Mouse (Mus musculus) urinary bladder, postnatal 4 days (tissue): Measurements from ENCODE around the gene Gtf2ird1.
A peak's percentile ranks its signal among the peaks of the same experiment; 100 is the strongest.
"Not testable (repeated sequence)": the region's sequence is repeated elsewhere in the genome, so short reads cannot be mapped to it uniquely, and the experiment has no call there.

Experiments
- DNase-seq, 2 experiments: peaks; one replicate each; pipeline ENCODE4 v3.0.0; 2021 to 2022; ENCODE audit warnings: low spot score in 2 of 2

Gene Gtf2ird1

GRCm38 (mm10) chr5:134410307-134410836 lies 46.1 kb downstream of the Gtf2ird1 start:
- no peak for DNase-seq

DNA sequence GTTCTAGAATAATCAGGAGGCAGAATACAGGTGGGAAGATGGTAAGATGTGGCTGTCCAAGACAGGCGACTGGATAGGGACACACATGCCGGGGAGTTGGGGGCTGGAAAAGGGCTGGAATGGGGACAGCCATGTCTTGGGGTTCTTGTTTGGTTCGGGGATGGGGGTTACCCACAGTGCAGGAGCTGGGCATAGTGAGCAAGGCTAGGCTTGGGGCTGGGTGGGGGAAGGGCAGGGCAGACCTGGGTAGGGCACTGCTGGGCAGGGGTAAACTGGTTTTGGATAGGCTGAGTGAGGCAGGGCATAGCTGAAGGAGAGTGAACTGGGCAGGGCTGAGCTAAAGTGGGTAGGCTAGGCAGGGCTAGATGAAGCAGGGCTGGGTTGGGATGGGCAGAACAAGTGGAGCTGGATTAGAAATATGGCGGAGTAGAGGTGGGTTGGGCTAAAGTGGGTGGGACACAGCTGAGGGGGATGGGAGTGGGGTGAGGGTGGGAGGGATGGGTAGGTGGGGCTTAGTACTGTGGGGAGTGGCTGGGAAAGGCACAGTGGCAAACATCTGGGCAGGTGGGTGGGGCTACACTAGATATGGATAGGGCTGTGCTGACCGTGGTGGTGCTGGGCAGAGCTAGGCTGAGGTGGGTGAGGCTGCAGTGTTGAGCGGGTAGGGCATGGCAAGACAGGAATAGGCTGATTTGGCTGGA lies 46.8 kb downstream of the Gtf2ird1 start:
- no peak for DNase-seq

DNA sequence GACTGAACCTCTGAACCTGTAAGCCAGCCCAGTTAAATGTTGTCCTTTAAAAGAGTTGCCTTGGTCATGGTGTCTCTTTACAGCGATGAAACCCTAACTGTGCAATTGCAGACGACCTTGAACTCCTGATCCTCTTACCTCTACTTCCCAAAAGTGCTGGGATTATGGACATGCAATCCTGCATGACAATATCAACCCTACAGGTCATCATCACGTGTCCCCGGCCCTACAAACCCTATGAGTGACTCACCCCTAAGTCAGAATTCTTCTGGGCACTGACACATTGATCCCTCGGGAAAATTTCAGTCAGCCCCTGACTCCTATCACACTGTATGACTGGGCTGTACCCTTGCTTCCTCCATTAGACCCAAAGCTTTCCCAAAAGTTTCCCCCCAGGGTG lies 48.4 kb downstream of the Gtf2ird1 start:
- no peak for DNase-seq

GRCm38 (mm10) chr5:134401841-134402240 lies 54.7 kb downstream of the Gtf2ird1 start:
- DNase-seq: no peak

- DNase-seq: no peak
Observed at GRCm38 (mm10) chr5:134397434-134398163, 58.9 kb downstream of the Gtf2ird1 start.

GRCm38 (mm10) chr5:134396519-134396918 lies 60.0 kb downstream of the Gtf2ird1 start:
- no peak for DNase-seq

DNA sequence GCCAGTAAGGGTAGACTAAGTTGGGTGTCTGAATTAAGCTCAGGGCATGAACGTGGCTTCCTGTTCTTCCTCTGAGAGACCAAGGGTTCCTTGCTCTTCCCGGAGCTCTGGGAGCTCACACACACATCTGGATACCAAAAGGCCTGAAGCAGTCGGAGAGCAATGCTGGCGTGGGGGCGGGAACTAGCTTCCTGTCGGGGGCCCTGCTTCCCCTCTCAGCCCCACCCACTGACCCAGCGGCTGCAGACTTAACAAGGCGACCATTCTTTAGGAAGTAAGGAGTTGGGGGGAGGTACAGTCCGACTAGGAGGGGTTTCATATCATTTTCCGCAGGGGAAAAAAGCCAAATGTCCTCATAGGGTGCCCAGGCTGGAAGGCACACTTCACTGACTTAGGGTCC lies 61.9 kb downstream of the Gtf2ird1 start:
- DNase-seq: peak in 1 of 2 experiments; percentile 37

DNA sequence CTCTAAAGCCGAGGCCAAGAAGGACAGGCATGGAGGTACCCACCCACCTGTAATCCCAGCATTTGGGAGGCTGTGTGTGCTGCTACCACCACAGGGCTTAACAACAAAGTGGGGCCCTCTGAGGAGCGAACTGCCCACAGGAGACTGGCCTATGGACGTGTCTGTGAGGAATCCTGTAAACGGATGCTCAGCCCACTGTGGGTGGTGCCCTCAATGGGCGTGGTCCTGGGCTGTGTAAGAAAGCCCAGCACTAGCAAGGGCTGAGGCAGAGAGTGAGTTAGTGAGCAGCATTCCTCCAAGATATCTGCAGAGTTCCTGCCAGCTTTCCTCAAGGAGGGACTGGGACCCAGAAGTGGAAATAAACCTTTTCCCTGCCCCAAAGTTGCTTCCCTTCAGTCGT lies 62.9 kb downstream of the Gtf2ird1 start:
- no peak for DNase-seq

DNA sequence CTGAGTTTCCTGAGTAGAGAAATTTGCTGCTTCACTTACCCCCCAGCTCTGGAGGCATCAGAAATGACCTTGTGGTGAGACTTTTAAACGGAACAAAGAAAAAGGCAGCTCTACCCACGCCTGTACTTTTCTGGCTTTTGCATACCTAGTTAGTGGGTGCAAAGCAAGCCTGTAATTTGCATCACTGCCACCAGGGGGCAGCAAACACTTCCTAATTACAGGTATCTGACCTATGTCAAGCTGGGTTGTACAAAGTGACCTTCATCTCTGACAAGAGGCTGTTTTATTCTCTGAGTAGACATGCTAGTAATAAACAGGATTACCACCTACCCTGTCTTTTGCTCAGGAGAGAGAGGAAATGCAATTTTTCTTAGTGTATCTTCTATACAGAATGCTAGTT lies 71.4 kb downstream of the Gtf2ird1 start:
- DNase-seq: peak; percentile 37 to 72

GRCm38 (mm10) chr5:134375256-134375655 lies 81.3 kb downstream of the Gtf2ird1 start:
- no peak for DNase-seq

GRCm38 (mm10) chr5:134374546-134374945 lies 82.0 kb downstream of the Gtf2ird1 start:
- DNase-seq: no peak

DNA sequence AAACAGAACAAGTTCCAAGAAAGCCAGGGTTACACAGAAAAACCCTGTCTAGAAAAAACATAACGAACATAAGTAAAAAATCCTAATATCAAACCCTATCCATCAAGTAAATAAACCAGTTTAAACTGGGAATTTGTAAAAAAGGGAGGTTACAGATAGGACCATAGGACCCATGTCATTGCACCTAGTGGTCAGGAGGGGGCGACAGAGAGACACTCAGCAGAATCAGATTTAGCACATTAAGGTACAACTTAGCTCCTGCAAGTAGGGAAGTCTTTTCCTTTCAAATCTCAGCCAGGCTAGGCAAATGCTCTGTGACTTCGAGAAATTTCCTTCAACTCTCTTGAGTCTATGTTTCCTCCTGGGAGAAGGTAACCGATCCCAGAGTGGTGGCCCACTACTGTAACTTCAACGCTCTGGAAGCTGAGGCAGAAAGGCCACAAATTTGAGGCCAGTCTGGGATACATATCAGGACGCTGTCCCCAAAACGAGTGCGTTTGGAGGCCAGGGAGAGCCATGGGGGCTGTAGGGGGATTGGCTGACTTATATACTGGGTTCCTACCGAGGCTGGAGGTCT lies 82.5 kb downstream of the Gtf2ird1 start:
- DNase-seq: no peak

DNA sequence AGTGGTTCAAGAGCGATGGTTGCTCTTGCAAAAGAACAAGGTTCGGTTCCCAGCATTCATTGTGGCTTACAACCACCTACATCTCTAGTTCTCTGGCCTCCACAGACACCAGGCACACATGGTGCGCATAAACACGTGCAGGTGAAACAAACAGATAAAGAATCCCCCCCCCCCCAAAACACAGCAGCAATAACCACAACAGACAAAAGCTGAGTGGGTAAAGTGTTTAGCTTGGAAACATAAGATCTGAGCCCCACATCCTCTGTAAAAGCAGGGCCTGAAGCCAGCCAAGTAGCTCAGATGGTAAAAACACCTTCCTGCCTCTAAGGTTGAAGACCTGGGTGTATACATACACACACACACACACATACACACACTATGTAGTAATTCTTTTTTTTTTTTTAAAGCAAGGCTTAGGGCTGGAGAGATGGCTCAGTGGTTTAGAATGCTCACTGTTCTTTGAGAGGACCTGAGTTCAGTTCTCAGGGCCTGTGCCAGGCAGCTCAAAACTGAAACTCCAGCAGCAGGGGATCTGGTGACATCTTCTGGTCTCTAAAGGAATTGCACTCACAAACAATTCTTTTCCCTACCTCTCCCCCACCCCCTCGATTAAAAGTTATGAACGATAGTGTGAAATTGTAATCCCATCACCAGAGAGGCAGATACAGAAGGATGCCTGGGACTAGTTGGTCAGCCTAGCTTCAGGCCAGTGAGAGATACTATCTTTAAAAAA lies 83.4 kb downstream of the Gtf2ird1 start:
- DNase-seq: no peak

DNA sequence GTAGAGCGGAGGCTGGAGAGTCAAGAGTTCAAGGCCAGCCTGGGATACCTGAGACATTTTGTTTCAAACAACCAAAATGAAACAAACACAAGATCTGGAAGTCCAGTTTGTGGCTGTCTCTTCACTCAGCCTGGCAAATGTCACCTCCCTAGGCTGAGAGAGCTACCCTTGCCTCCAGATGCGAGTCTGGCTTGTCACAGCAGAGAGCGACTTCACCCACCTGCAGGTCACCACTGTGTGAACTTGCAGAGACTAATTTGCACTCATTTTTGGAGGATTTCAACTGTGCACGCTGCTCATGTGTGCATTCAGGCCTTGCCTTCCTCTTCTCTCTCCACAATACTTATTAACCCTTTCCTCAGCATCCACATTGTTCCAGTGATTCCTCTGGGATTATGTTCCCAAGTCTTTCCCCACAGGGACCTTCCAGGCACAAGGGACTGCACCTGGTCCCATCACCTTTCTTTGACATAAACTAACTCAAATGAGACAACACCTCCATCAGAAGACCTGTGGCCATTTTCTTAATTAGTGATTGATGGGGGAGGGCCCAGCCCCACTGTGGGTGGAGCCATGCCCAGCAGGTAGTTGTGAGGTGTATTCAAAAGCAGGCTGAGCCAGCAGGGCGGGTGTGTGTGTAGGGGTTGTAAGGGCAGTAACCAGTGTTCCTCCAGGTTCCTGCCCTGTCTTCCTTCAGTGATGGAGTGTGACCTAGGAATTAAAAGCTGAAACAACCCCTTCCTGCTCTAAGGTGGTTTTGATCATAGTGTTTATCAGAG lies 84.8 kb downstream of the Gtf2ird1 start:
- DNase-seq: no peak

DNA sequence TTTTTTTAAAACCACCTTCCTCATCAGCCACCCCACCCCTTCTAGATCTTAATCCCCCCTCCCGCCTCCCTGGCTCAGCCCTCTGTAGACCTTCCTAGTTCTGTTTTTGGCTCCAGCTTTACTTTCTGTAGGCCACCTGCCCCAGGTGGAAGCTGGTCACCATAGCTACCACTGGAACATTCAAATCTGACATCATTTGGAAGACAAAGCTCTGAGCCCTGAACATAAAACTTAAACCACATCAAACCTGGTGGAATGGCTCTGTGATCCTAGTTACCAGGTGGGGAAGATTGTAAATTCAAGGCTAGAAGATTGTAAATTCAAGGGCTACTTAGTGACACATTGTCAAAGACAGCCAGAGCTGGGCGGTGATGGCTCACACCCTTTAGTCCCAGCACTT lies 85.7 kb downstream of the Gtf2ird1 start:
- DNase-seq: no peak

GRCm38 (mm10) chr5:134359101-134359500 lies 97.4 kb downstream of the Gtf2ird1 start:
- DNase-seq: no peak

GRCm38 (mm10) chr5:134355372-134355771 lies 101.1 kb downstream of the Gtf2ird1 start:
- DNase-seq: not testable (repeated sequence)

- no peak for DNase-seq
Observed at GRCm38 (mm10) chr5:134353117-134353516, 103.4 kb downstream of the Gtf2ird1 start.

- peak in 1 of 2 experiments; percentile 38 for DNase-seq
Observed at GRCm38 (mm10) chr5:134352527-134353001, 104.0 kb downstream of the Gtf2ird1 start.

- peak; percentile 65 to 69 for DNase-seq
Observed at GRCm38 (mm10) chr5:134350660-134351059, 105.9 kb downstream of the Gtf2ird1 start.

DNA sequence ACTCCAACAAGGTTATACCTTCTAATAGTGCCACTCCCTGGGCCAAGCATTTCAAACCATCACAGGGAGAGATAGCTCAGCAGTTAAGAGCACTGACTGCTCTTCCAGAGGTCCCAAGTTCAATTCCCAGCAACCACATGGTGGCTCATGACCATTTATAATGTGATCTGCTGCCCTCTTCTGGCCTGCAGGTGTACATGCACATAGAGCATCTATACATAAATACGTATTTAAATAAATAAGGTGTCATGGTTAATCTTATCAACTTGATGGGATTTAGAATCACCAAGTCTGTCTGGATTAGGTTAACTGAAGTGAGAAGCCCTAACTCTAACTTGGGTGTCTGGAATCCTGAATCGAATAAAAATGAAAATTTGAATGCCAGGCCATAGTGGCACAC lies 109.5 kb downstream of the Gtf2ird1 start:
- DNase-seq: no peak
